Mouse (Mus musculus) ES-E14 (cell line): ENCODE measurements around the gene Ikzf4.

Experiments
- CHD2 ChIP-seq: IDR thresholded peaks from 2 replicates; pipeline ENCODE4 v1.6.1; 2014; ENCODE audit warnings: mild to moderate bottlenecking, low read depth, low read length, inconsistent platforms
- MAFK ChIP-seq: IDR thresholded peaks from 2 replicates; pipeline ENCODE4 v1.6.1; 2014; ENCODE audit warnings: mild to moderate bottlenecking, low read depth, low read length, inconsistent platforms; ENCODE audit not compliant: insufficient read depth
- ZC3H11A ChIP-seq: IDR thresholded peaks from 2 replicates; pipeline ENCODE4 v1.6.1; 2012; ENCODE audit warnings: low read depth, mild to moderate bottlenecking, inconsistent platforms, low read length, borderline replicate concordance

DNA sequence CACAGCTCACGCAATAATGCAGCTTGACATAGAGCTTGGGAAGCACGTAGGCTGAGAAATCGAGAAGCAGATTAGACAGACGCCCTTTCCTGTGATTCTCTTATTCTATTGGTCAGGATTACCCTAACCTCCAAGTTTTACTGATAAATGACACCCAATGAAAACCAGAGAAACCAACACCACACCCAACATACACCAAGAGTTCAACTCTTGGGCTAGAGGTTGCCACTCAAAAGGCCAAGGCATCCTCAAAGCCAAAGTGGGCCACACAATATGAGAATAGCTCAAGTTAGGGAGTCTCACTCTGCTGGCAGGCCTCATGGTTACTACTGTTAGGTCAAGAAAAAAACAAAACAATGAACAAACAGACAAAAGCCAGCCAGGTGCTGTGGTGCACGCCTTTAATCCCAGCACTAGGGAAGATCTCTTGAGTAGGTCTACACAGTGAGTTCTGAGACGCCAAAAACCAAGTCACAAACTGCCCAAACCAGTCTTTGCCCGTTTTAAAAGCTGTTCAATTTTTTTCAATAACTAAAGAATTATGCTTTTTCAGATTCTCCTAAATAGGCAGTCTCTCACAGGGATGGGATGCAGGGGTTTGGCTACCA is 20.4 kb downstream of the Ikzf4 start:
- TF ChIP-seq MAFK (no peak), CHD2 (no peak), ZC3H11A (no peak)
